Mouse (Mus musculus): ENCODE measurements at regions not wholly inside any gene's neighbourhood (a gene's known extent, or its start where the extent isn't known, plus 50 kb on each side); places are given as distances from the start of the nearest gene placed in this dataset.

GRCm38 (mm10) chr3:115816328-115817160, 71.1 kb upstream of the Dph5 start:
- DNase-seq (ENCODE audit: low spot score), result no peak

- DNase-seq (ENCODE audit: low spot score), result no peak
Observed at GRCm38 (mm10) chr3:115817771-115818170, 69.9 kb upstream of the Dph5 start.

GRCm38 (mm10) chr3:115818734-115819133, 68.9 kb upstream of the Dph5 start:
- DNase-seq (ENCODE audit: low spot score), result no peak

DNA sequence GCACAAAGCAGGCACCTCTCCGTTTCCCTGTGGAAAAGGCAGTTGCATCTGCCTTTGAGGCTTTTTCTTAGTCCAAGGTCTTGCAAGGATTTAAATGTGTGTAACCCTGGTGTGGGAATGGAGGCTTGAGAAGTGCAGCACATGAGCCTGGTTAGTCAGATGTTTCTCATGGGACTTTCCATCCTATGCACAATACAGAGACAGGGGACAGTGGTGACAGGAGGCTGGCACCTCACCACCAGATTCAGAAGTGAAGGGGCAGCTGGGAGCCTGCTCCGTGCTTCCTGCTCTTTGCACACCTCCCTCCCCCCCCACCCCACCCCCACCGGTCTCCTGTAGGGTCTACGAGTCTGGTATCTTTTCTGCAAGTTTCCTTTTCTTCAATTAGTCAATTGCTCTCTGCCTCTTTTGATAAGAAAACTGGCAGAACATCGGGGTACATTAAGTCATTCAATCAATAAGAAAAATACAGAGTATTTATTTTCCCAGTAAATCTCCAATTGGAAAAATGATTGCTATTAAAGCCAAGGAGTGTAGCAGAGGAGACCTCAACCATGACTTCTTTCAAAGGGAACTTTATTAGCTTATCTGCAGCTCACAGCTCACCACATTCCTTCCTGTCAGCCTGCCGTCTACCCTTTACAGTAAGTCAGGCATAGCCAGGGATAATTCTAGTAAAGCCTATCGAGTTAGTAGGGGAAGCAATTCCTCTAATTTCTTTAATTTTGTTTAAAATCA, 68.1 kb upstream of the Dph5 start:
- DNase-seq (ENCODE audit: low spot score), result no peak

- DNase-seq (ENCODE audit: low spot score), result no peak
Observed at GRCm38 (mm10) chr3:115820139-115820481, 67.5 kb upstream of the Dph5 start.

DNA sequence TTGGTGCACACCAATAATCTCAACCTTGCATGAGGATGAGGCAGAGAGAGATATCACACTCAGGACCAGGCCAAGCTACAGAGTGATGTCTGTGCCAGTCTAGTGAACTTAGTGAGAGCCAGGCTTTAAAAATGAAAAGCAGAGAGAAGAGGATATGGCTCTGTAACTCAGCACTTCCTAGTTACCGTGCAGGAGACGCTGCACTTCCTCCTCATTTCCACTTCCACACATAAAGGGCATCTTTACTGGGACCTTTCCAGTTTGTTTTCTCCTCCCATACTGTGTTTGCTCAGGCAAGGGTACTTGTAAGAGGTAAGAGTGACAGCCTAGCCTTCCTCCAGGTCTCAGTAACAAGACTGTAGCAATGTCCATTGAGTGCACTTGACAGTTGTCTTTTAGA, 66.0 kb upstream of the Dph5 start:
- DNase-seq (ENCODE audit: low spot score), result no peak

GRCm38 (mm10) chr3:115822491-115822890, 65.1 kb upstream of the Dph5 start:
- no peak for DNase-seq (ENCODE audit: low spot score)

- no peak for DNase-seq (ENCODE audit: low spot score)
Observed at GRCm38 (mm10) chr3:115823741-115824140, 63.9 kb upstream of the Dph5 start.

- no peak for DNase-seq (ENCODE audit: low spot score)
Observed at GRCm38 (mm10) chr3:115824792-115825191, 62.8 kb upstream of the Dph5 start.

DNA sequence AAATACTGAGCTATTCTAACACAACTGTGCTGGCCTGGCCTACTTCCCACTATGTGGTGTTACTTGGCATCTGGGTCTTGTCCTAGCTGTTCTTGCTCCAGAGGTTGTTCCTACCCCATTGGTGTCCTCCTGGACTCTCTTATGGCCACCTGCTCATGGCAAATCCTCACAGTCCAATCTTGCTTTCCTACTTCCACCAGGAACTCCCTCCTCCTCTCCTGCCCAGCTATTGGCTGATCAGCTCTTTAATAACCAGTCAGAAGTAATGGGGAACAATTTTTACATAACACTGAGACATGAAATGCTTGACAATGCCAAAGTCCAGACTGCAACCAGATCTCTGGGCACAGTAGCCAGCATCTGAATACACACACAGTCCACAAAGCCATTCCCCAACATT, 52.3 kb upstream of the Dph5 start:
- no peak for DNase-seq (ENCODE audit: low spot score)

DNA sequence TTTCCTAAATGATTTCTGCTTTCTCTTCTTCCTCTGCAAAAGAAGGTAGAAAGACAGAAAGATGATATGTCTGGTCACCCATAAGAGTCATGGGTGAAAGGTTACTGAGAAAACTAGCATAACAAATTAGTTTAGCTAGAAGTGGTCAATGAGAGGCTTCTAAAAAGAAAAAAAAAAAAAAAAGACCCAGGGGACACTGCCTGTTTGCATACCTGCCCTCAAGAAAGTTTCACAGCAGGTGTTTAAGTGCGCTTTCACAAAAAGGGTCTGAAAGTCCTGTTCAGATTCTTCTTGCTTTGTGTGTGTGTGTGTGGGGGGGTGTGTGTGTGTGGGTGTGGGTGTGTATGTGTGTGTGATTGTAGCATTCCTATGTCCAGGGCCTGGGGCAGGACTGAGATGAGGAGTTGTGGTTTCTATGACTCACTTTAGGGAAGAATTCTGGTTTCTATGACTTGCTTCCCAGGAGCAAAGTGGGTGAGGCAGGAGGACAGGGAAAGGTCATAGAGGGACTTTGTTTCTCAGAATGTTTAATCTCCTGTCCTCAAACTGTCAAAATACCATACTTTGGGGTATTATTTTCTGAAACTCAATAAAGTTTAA, 49.9 kb upstream of the Dph5 start:
- DNase-seq (ENCODE audit: low spot score), result no peak
